Mouse (Mus musculus) intestine, embryonic 15.5 days (tissue): ENCODE measurements at regions not wholly inside any gene's neighbourhood (a gene's known extent, or its start where the extent isn't known, plus 50 kb on each side); places are given as distances from the start of the nearest gene placed in this dataset.

ENCODE experiments used
- ATAC-seq: fragments of 200-750 bp; cut with Nextera tagmentation; 2 replicates; pipeline ENCODE4 v1.8.0; 2017; ENCODE audit warnings: moderate TSS enrichment, moderate library complexity
- H3K27ac ChIP-seq: fragments of 300-500 bp; sonication (generic); 2 replicates; pipeline ENCODE4 v1.5.1; 2015; ENCODE audit warnings: mild to moderate bottlenecking, inconsistent platforms
- H3K27me3 ChIP-seq: fragments of 300-500 bp; sonication (generic); replicated peaks from 2 replicates; pipeline ENCODE4 v1.6.1; 2015; ENCODE audit warnings: inconsistent platforms
- H3K36me3 ChIP-seq: fragments of 300-500 bp; sonication (generic); 2 replicates; pipeline ENCODE4 v1.6.1; 2015; ENCODE audit warnings: inconsistent platforms
- H3K4me1 ChIP-seq: fragments of 300-500 bp; sonication (generic); replicated peaks from 2 replicates; pipeline ENCODE4 v1.6.1; 2015; ENCODE audit warnings: inconsistent platforms
- H3K4me2 ChIP-seq: fragments of 300-500 bp; sonication (generic); replicated peaks from 2 replicates; pipeline ENCODE4 v1.6.1; 2015; ENCODE audit warnings: mild to moderate bottlenecking, inconsistent platforms
- H3K4me3 ChIP-seq: fragments of 300-500 bp; sonication (generic); replicated peaks from 2 replicates; pipeline ENCODE4 v1.5.1; 2015; ENCODE audit warnings: inconsistent platforms
- H3K9ac ChIP-seq: fragments of 300-500 bp; sonication (generic); 2 replicates; pipeline ENCODE4 v1.6.1; 2015; ENCODE audit warnings: inconsistent platforms
- H3K9me3 ChIP-seq: fragments of 300-500 bp; sonication (generic); 2 replicates; pipeline ENCODE4 v1.6.1; 2016; ENCODE audit warnings: inconsistent platforms
- WGBS: fragments of 180-500 bp; shearing (Covaris S2); methylation state at CpG from one replicate; pipeline ENCODE4 v1.1.7; 2015; 5-methylcytosine and 5-hydroxymethylcytosine counted together

GRCm38 (mm10) chr5:47115882-47116281, 867.1 kb upstream of the Slit2 start:
- Histone ChIP-seq H3K27me3 (no peaks in the 10 kb centered on the region), H3K4me2 (no peak overlapping the region), H3K4me1 (no peaks in the 10 kb centered on the region), H3K36me3 (no peaks in the 10 kb centered on the region), H3K4me3 (no peak overlapping the region), H3K27ac (no peak overlapping the region), H3K9ac (no peak overlapping the region), H3K9me3 (no peaks in the 10 kb centered on the region)
- WGBS, result 52% methylated on average over 5 of the region's 5 CpGs
- ATAC-seq, result no peak

GRCm38 (mm10) chr5:47095703-47096102, 887.2 kb upstream of the Slit2 start:
- H3K27ac ChIP-seq, result no peak overlapping the region
- H3K4me2 ChIP-seq, result no peak overlapping the region
- H3K27me3 ChIP-seq, result no peaks in the 10 kb centered on the region
- H3K4me3 ChIP-seq, result no peak overlapping the region
- H3K4me1 ChIP-seq, result no peaks in the 10 kb centered on the region
- H3K36me3 ChIP-seq, result no peaks in the 10 kb centered on the region
- no peaks in the 10 kb centered on the region for H3K9me3 ChIP-seq
- no peak overlapping the region for H3K9ac ChIP-seq
- ATAC-seq, result no peak

- no peaks in the 10 kb centered on the region for H3K27me3 ChIP-seq
- WGBS, result 60% methylated on average over 3 of the region's 3 CpGs
- H3K36me3 ChIP-seq, result no peaks in the 10 kb centered on the region
- no peak overlapping the region for H3K9ac ChIP-seq
- ATAC-seq, result no peak
- no peaks in the 10 kb centered on the region for H3K9me3 ChIP-seq
- H3K4me1 ChIP-seq, result no peaks in the 10 kb centered on the region
- H3K27ac ChIP-seq, result no peak overlapping the region
- no peak overlapping the region for H3K4me2 ChIP-seq
- H3K4me3 ChIP-seq, result no peak overlapping the region
These were observed 930.0 kb upstream of the Slit2 start for GRCm38 (mm10) chr5:47052942-47053341.

GRCm38 (mm10) chr5:47036752-47037151, 946.2 kb upstream of the Slit2 start:
- 36% methylated on average over 1 of the region's 1 CpGs for WGBS
- Histone ChIP-seq H3K9ac (no peak overlapping the region), H3K36me3 (no peaks in the 10 kb centered on the region), H3K4me3 (no peak overlapping the region), H3K9me3 (no peaks in the 10 kb centered on the region), H3K27me3 (no peaks in the 10 kb centered on the region), H3K4me2 (no peak overlapping the region), H3K27ac (no peak overlapping the region), H3K4me1 (no peaks in the 10 kb centered on the region)
- no peak for ATAC-seq

- Histone ChIP-seq H3K27me3 (no peaks in the 10 kb centered on the region), H3K27ac (no peak overlapping the region), H3K4me2 (no peak overlapping the region), H3K4me3 (no peak overlapping the region), H3K9me3 (no peaks in the 10 kb centered on the region), H3K36me3 (no peaks in the 10 kb centered on the region), H3K4me1 (no peaks in the 10 kb centered on the region), H3K9ac (no peak overlapping the region)
- no peak for ATAC-seq
- WGBS, result 33% methylated on average over 7 of the region's 7 CpGs
These were observed 948.9 kb upstream of the Slit2 start for GRCm38 (mm10) chr5:47034021-47034420.

GRCm38 (mm10) chr5:47014351-47014750, 968.6 kb upstream of the Slit2 start:
- H3K9me3 ChIP-seq, result no peaks in the 10 kb centered on the region
- ATAC-seq, result no peak
- no peak overlapping the region for H3K27ac ChIP-seq
- no peaks in the 10 kb centered on the region for H3K27me3 ChIP-seq
- no peak overlapping the region for H3K4me3 ChIP-seq
- no peaks in the 10 kb centered on the region for H3K4me1 ChIP-seq
- H3K9ac ChIP-seq, result no peak overlapping the region
- H3K4me2 ChIP-seq, result no peak overlapping the region
- H3K36me3 ChIP-seq, result no peaks in the 10 kb centered on the region

- Histone ChIP-seq H3K9me3 (no peaks in the 10 kb centered on the region), H3K4me1 (no peaks in the 10 kb centered on the region), H3K4me3 (no peak overlapping the region), H3K9ac (no peak overlapping the region), H3K27ac (no peak overlapping the region), H3K27me3 (no peaks in the 10 kb centered on the region), H3K36me3 (no peaks in the 10 kb centered on the region), H3K4me2 (no peak overlapping the region)
- 44% methylated on average over 4 of the region's 4 CpGs for WGBS
- no peak for ATAC-seq
These were observed 990.4 kb upstream of the Slit2 start for GRCm38 (mm10) chr5:46992557-46992956.

GRCm38 (mm10) chr5:46986519-46986918, 996.4 kb upstream of the Slit2 start:
- ATAC-seq, result no peak
- Histone ChIP-seq H3K27me3 (no peaks in the 10 kb centered on the region), H3K9me3 (no peaks in the 10 kb centered on the region), H3K36me3 (no peaks in the 10 kb centered on the region), H3K4me3 (no peak overlapping the region), H3K4me1 (no peaks in the 10 kb centered on the region), H3K4me2 (no peak overlapping the region), H3K9ac (no peak overlapping the region), H3K27ac (no peak overlapping the region)
- 81% methylated on average over 2 of the region's 2 CpGs for WGBS

GRCm38 (mm10) chr5:46980326-46980725, 1002.6 kb upstream of the Slit2 start:
- H3K27me3 ChIP-seq, result no peaks in the 10 kb centered on the region
- 70% methylated on average over 2 of the region's 2 CpGs for WGBS
- no peak for ATAC-seq

GRCm38 (mm10) chr5:46968870-46969436, 1014.0 kb upstream of the Slit2 start:
- Histone ChIP-seq H3K27ac (no peak overlapping the region), H3K36me3 (no peaks in the 10 kb centered on the region), H3K27me3 (no peaks in the 10 kb centered on the region), H3K4me3 (no peak overlapping the region), H3K9ac (no peak overlapping the region), H3K4me1 (no peaks in the 10 kb centered on the region), H3K4me2 (no peak overlapping the region), H3K9me3 (no peaks in the 10 kb centered on the region)
- peak; percentile 68 for ATAC-seq
- WGBS, result 41% methylated on average over 5 of the region's 5 CpGs

More at GRCm38 (mm10) chr5:46980326-46980725, 1002.6 kb upstream of the Slit2 start:
- Histone ChIP-seq H3K9me3 (no peaks in the 10 kb centered on the region), H3K36me3 (no peaks in the 10 kb centered on the region), H3K9ac (no peak overlapping the region), H3K4me3 (no peak overlapping the region), H3K4me2 (no peak overlapping the region), H3K27ac (no peak overlapping the region), H3K4me1 (no peaks in the 10 kb centered on the region)

- Histone ChIP-seq H3K4me1 (no peaks in the 10 kb centered on the region), H3K36me3 (no peaks in the 10 kb centered on the region), H3K9me3 (no peaks in the 10 kb centered on the region), H3K4me2 (no peak overlapping the region), H3K27ac (no peak overlapping the region), H3K27me3 (no peaks in the 10 kb centered on the region), H3K9ac (no peak overlapping the region), H3K4me3 (no peak overlapping the region)
- 59% methylated on average over 2 of the region's 2 CpGs for WGBS
- ATAC-seq, result no peak
These were observed 1022.2 kb upstream of the Slit2 start for GRCm38 (mm10) chr5:46960749-46961148.

- H3K27ac ChIP-seq, result no peak overlapping the region
- H3K9me3 ChIP-seq, result no peaks in the 10 kb centered on the region
- no peak overlapping the region for H3K4me2 ChIP-seq
- no peak overlapping the region for H3K4me3 ChIP-seq
- no peak overlapping the region for H3K9ac ChIP-seq
- WGBS, result 89% methylated on average over 7 of the region's 7 CpGs
- H3K4me1 ChIP-seq, result no peaks in the 10 kb centered on the region
- ATAC-seq, result no peak
- no peaks in the 10 kb centered on the region for H3K27me3 ChIP-seq
- no peaks in the 10 kb centered on the region for H3K36me3 ChIP-seq
These were observed 1056.6 kb upstream of the Slit2 start for GRCm38 (mm10) chr5:46926324-46926723.

- Histone ChIP-seq H3K27ac (no peak overlapping the region), H3K27me3 (no peaks in the 10 kb centered on the region), H3K36me3 (no peaks in the 10 kb centered on the region), H3K4me1 (no peaks in the 10 kb centered on the region), H3K9me3 (no peaks in the 10 kb centered on the region), H3K4me2 (no peak overlapping the region), H3K9ac (no peak overlapping the region), H3K4me3 (no peak overlapping the region)
- 81% methylated on average over 2 of the region's 2 CpGs for WGBS
- peak; percentile 93 for ATAC-seq
These were observed 1044.5 kb upstream of the Lcorl start for GRCm38 (mm10) chr5:46901909-46902308.
